Mouse (Mus musculus): Measurements from ENCODE around the gene Slf1. TPM values are rescaled to one million over a fixed set of nuclear protein-coding genes. Genes with fewer than 3 reads are reported as not detected.
"Not testable (repeated sequence)": the region's sequence is repeated elsewhere in the genome, so short reads cannot be mapped to it uniquely, and the experiment has no call there.

The Slf1 gene
- polyA plus RNA-seq, 1 experiment from 2014 or later: 10.5 TPM

GRCm38 (mm10) chr13:77092876-77093275 lies 42.4 kb downstream of the Slf1 start:
- H3K27ac ChIP-seq (ENCODE audit: low read length); H3K9me3 ChIP-seq (replicated peaks; ENCODE audit: control insufficient read depth, low read length); H3K4me2 ChIP-seq (ENCODE audit: low read depth, low read length); H3K4me3 ChIP-seq (ENCODE audit: low read depth, low read length); ATAC-seq (ENCODE audit: low read depth); H3K4me1 ChIP-seq (ENCODE audit: control insufficient read depth, low read depth, low read length); H3K36me3 ChIP-seq (ENCODE audit: control insufficient read depth, insufficient read depth); H3K9ac ChIP-seq (ENCODE audit: low read depth, low read length); H3K27me3 ChIP-seq (ENCODE audit: control insufficient read depth, insufficient read depth, low read depth, low read length): not testable (repeated sequence)
- 83% methylated on average over 1 of the region's 1 CpGs for WGBS (ENCODE audit: insufficient replicate concordance)

GRCm38 (mm10) chr13:77072030-77072429 lies 63.2 kb downstream of the Slf1 start:
- H3K27ac ChIP-seq (ENCODE audit: low read length): no peak overlapping the region
- no peaks in the 10 kb centered on the region for H3K4me1 ChIP-seq (ENCODE audit: control insufficient read depth, low read depth, low read length)
- H3K27me3 ChIP-seq (ENCODE audit: control insufficient read depth, insufficient read depth, low read depth, low read length): no peaks in the 10 kb centered on the region
- no peak overlapping the region for H3K4me2 ChIP-seq (ENCODE audit: low read depth, low read length)
- ATAC-seq (ENCODE audit: low read depth): no peak
- H3K4me3 ChIP-seq (ENCODE audit: low read depth, low read length): no peak overlapping the region
- no peaks in the 10 kb centered on the region for H3K36me3 ChIP-seq (ENCODE audit: control insufficient read depth, insufficient read depth)
- no peak overlapping the region for H3K9ac ChIP-seq (ENCODE audit: low read depth, low read length)
- no peaks in the 10 kb centered on the region for H3K9me3 ChIP-seq (replicated peaks; ENCODE audit: control insufficient read depth, low read length)

DNA sequence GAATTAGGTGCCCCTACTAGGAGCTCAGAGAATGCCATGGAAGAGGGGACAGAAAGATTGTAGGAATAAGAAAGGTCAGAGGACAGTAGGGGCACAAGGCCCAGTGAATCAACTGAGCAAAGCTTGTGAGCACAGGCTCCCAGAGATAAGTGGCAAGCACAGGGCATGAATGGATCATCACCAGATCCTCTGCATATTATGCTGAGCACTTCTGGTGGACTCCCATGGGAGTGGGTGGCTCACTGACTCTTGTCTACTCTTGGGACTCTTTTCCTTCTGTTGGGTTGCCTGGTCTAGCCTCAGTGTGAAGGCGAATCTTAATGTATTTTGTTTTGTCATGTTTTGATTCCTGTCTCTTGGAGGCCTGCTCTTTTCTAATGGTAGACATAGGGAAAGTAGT lies 66.4 kb downstream of the Slf1 start:
- 76% methylated on average over 1 of the region's 1 CpGs for WGBS (ENCODE audit: insufficient replicate concordance)
- Histone ChIP-seq H3K9ac (ENCODE audit: low read depth, low read length) (no peak overlapping the region), H3K4me2 (ENCODE audit: low read depth, low read length) (no peak overlapping the region), H3K36me3 (ENCODE audit: control insufficient read depth, insufficient read depth) (no peaks in the 10 kb centered on the region), H3K27me3 (ENCODE audit: control insufficient read depth, insufficient read depth, low read depth, low read length) (no peaks in the 10 kb centered on the region), H3K9me3 (replicated peaks; ENCODE audit: control insufficient read depth, low read length) (no peaks in the 10 kb centered on the region), H3K4me1 (ENCODE audit: control insufficient read depth, low read depth, low read length) (no peaks in the 10 kb centered on the region), H3K27ac (ENCODE audit: low read length) (no peak overlapping the region), H3K4me3 (ENCODE audit: low read depth, low read length) (no peak overlapping the region)
- ATAC-seq (ENCODE audit: low read depth): no peak

GRCm38 (mm10) chr13:77063221-77063620 lies 72.1 kb downstream of the Slf1 start:
- H3K4me1 ChIP-seq (ENCODE audit: control insufficient read depth, low read depth, low read length): no peaks in the 10 kb centered on the region
- no peak overlapping the region for H3K4me2 ChIP-seq (ENCODE audit: low read depth, low read length)
- WGBS (ENCODE audit: insufficient replicate concordance): 74% methylated on average over 1 of the region's 1 CpGs
- ATAC-seq (ENCODE audit: low read depth): no peak
- no peak overlapping the region for H3K4me3 ChIP-seq (ENCODE audit: low read depth, low read length)
- H3K27me3 ChIP-seq (ENCODE audit: control insufficient read depth, insufficient read depth, low read depth, low read length): no peaks in the 10 kb centered on the region
- no peak overlapping the region for H3K27ac ChIP-seq (ENCODE audit: low read length)
- H3K9me3 ChIP-seq (replicated peaks; ENCODE audit: control insufficient read depth, low read length): no peaks in the 10 kb centered on the region
- no peak overlapping the region for H3K9ac ChIP-seq (ENCODE audit: low read depth, low read length)
- no peaks in the 10 kb centered on the region for H3K36me3 ChIP-seq (ENCODE audit: control insufficient read depth, insufficient read depth)

DNA sequence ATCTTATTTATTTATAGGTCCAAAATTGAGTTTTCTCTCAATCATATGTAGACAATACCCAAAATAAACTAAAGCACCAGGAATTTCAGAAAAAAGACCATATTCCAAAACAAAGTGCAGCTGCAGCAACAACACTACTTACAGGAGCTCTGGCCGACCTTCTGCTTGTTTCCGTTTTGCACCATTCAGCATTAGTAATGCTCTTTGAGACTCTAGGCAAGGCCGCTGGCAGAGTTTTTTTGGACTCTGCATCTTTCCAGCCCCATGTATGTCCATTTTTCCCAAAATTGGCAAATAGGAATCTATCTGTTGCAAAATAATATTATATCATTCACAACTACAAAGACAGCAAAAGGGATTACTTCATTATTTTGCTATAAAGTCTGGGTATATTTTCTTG lies 85.5 kb downstream of the Slf1 start:
- Histone ChIP-seq H3K4me1 (ENCODE audit: control insufficient read depth, low read depth, low read length) (no peaks in the 10 kb centered on the region), H3K9ac (ENCODE audit: low read depth, low read length) (no peak overlapping the region), H3K4me3 (ENCODE audit: low read depth, low read length) (no peak overlapping the region), H3K27ac (ENCODE audit: low read length) (no peak overlapping the region), H3K36me3 (ENCODE audit: control insufficient read depth, insufficient read depth) (no peaks in the 10 kb centered on the region), H3K4me2 (ENCODE audit: low read depth, low read length) (no peak overlapping the region), H3K9me3 (replicated peaks; ENCODE audit: control insufficient read depth, low read length) (no peaks in the 10 kb centered on the region), H3K27me3 (ENCODE audit: control insufficient read depth, insufficient read depth, low read depth, low read length) (no peaks in the 10 kb centered on the region)
- ATAC-seq (ENCODE audit: low read depth): no peak
- 85% methylated on average over 3 of the region's 3 CpGs for WGBS (ENCODE audit: insufficient replicate concordance)

GRCm38 (mm10) chr13:77048461-77048860 lies 86.8 kb downstream of the Slf1 start:
- Histone ChIP-seq H3K4me3 (ENCODE audit: low read depth, low read length) (no peak overlapping the region), H3K27ac (ENCODE audit: low read length) (no peak overlapping the region), H3K4me1 (ENCODE audit: control insufficient read depth, low read depth, low read length) (no peaks in the 10 kb centered on the region), H3K9ac (ENCODE audit: low read depth, low read length) (no peak overlapping the region), H3K4me2 (ENCODE audit: low read depth, low read length) (no peak overlapping the region), H3K36me3 (ENCODE audit: control insufficient read depth, insufficient read depth) (no peaks in the 10 kb centered on the region), H3K9me3 (replicated peaks; ENCODE audit: control insufficient read depth, low read length) (no peaks in the 10 kb centered on the region), H3K27me3 (ENCODE audit: control insufficient read depth, insufficient read depth, low read depth, low read length) (no peaks in the 10 kb centered on the region)
- ATAC-seq (ENCODE audit: low read depth): no peak
- 74% methylated on average over 1 of the region's 1 CpGs for WGBS (ENCODE audit: insufficient replicate concordance)

GRCm38 (mm10) chr13:77047179-77047931 lies 87.9 kb downstream of the Slf1 start:
- H3K36me3 ChIP-seq (ENCODE audit: control insufficient read depth, insufficient read depth): no peaks in the 10 kb centered on the region
- no peak overlapping the region for H3K4me3 ChIP-seq (ENCODE audit: low read depth, low read length)
- H3K9me3 ChIP-seq (replicated peaks; ENCODE audit: control insufficient read depth, low read length): no peaks in the 10 kb centered on the region
- H3K27me3 ChIP-seq (ENCODE audit: control insufficient read depth, insufficient read depth, low read depth, low read length): no peaks in the 10 kb centered on the region
- peak; percentile 53; the same call in 1 of the 2 replicates for ATAC-seq (ENCODE audit: low read depth)
- no peak overlapping the region for H3K4me2 ChIP-seq (ENCODE audit: low read depth, low read length)
- no peak overlapping the region for H3K9ac ChIP-seq (ENCODE audit: low read depth, low read length)
- no peaks in the 10 kb centered on the region for H3K4me1 ChIP-seq (ENCODE audit: control insufficient read depth, low read depth, low read length)
- 77% methylated on average over 6 of the region's 6 CpGs for WGBS (ENCODE audit: insufficient replicate concordance)
- H3K27ac ChIP-seq (ENCODE audit: low read length): no peak overlapping the region

- H3K9ac ChIP-seq (ENCODE audit: low read depth, low read length): no peak overlapping the region
- H3K9me3 ChIP-seq (replicated peaks; ENCODE audit: control insufficient read depth, low read length): no peaks in the 10 kb centered on the region
- no peak overlapping the region for H3K27ac ChIP-seq (ENCODE audit: low read length)
- H3K4me2 ChIP-seq (ENCODE audit: low read depth, low read length): no peak overlapping the region
- H3K4me3 ChIP-seq (ENCODE audit: low read depth, low read length): no peak overlapping the region
- no peaks in the 10 kb centered on the region for H3K4me1 ChIP-seq (ENCODE audit: control insufficient read depth, low read depth, low read length)
- 75% methylated on average over 10 of the region's 10 CpGs for WGBS (ENCODE audit: insufficient replicate concordance)
- ATAC-seq (ENCODE audit: low read depth): no peak
- H3K36me3 ChIP-seq (ENCODE audit: control insufficient read depth, insufficient read depth): no peaks in the 10 kb centered on the region
- H3K27me3 ChIP-seq (ENCODE audit: control insufficient read depth, insufficient read depth, low read depth, low read length): no peaks in the 10 kb centered on the region
These were observed 88.9 kb downstream of the Slf1 start for GRCm38 (mm10) chr13:77046416-77046815.

GRCm38 (mm10) chr13:77045375-77045774 lies 89.9 kb downstream of the Slf1 start:
- H3K9ac ChIP-seq (ENCODE audit: low read depth, low read length): no peak overlapping the region
- WGBS (ENCODE audit: insufficient replicate concordance): 74% methylated on average over 1 of the region's 1 CpGs
- H3K4me1 ChIP-seq (ENCODE audit: control insufficient read depth, low read depth, low read length): no peaks in the 10 kb centered on the region
- ATAC-seq (ENCODE audit: low read depth): no peak
- H3K4me2 ChIP-seq (ENCODE audit: low read depth, low read length): no peak overlapping the region
- H3K27ac ChIP-seq (ENCODE audit: low read length): no peak overlapping the region
- H3K36me3 ChIP-seq (ENCODE audit: control insufficient read depth, insufficient read depth): no peaks in the 10 kb centered on the region
- H3K9me3 ChIP-seq (replicated peaks; ENCODE audit: control insufficient read depth, low read length): no peaks in the 10 kb centered on the region
- no peak overlapping the region for H3K4me3 ChIP-seq (ENCODE audit: low read depth, low read length)
- no peaks in the 10 kb centered on the region for H3K27me3 ChIP-seq (ENCODE audit: control insufficient read depth, insufficient read depth, low read depth, low read length)
